Mouse (Mus musculus) heart, postnatal 25 days (tissue): ENCODE results near the gene Il16. TPM values are rescaled to one million over a fixed set of nuclear protein-coding genes. Genes with fewer than 3 reads are reported as not detected.
"Not testable (repeated sequence)": the region's sequence is repeated elsewhere in the genome, so short reads cannot be mapped to it uniquely, and the experiment has no call there.

Source experiments
- DNase-seq: peaks from one replicate; pipeline ENCODE4 v3.0.0; 2022; ENCODE audit warnings: low spot score
- intact Hi-C: fragments of 180-260 bp; cut with DNase I; formaldehyde crosslinking; loops from one replicate; pipeline ENCODE4 v1.15.1; 2025
- total RNA-seq, 2 experiments: library from RNA; stranded (reverse); gene quantifications; 2 replicates each; pipeline ENCODE4 v1.2.3; 2021

Gene Il16
- total RNA-seq, 2 experiments from 2014 or later = 8.2 to 8.4 TPM

DNA sequence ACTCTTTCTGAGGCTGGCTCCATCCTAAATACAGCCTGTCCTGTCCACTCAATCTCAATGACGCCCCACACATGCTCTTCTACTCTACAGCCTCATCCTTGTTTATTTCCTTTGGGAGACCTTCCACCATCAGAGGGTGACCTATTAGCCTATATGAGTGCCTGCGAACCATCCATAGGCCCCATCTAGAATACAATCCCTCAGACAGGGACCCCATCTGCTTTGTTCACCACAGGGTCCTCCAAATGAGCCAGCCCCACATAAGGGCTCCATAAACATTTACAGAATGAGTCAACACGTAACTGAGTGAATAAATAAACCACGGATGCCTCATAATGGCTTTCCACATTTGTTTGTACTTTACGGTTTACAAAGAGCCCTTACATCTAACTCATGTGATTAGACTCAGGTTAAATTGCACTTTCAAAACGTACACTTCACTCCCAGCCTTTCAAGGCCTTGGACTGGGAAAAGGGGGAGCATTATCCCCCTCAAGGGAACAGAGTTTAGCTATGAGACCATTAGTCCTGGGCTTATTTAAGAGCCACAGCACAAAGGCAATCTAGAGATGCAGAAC is 7.5 kb downstream of the Il16 start:
- intact Hi-C loops = no loop called here
- DNase-seq = no peak

DNA sequence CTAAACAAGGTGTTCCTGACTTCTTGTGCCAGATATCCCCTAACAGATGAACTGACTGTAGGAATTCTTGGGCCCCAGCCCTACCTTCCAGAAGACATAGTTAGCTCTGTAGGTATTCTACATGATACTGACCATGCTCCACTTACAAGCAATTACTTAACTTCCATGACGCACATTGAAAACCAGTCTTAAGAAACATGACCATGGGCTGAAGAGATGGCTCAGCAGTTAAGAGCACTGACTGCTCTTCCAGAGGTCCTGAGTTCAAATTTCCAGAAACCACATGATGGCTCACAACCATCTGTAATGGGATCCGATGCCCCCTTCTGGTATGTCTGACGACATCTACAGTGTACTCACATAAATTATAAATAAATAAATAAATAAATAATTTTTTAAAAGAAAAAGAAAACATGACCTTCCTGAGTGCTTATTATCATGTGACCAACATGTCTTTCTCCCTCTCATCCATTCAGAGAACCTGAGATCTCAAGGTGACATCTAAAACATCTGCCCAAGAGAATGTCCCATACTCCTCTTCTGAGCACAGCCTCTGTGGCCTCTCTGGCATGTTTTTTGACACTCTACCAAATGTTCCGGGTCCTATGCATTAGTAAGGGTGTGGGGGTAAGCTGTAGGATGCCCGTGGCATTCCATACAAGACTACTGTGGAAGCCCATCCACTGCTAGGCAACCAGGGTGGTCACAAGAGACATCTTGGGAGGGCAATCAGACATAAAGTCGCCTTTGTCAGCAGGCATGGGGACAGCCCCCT is 9.0 kb downstream of the Il16 start:
- intact Hi-C loops = no loop called here
- DNase-seq = no peak

GRCm38 (mm10) chr7:83735108-83735781 is 10.3 kb downstream of the Il16 start:
- DNase-seq = no peak
- intact Hi-C loops = no loop called here

DNA sequence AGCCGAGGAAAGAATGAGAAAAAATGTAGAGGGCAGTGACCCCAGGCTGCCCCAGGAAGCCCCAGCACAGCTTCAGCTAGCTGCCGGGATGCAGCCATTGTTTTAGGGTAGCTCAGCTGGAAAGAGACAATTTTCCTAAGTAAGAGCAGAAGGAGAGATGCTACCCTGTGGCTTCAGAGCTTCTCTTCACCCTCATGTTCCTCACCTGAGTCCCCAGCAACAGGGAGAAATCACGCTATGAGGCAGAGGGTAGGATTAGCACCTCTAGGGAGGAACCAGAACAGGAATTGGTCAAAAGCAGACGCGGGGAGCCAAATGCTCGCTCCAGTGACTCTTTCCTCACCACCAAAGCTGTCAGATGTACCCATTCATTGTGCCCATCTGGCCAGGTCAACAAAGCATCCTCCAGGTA is 10.8 kb downstream of the Il16 start:
- DNase-seq = no peak
- intact Hi-C loops = no loop called here

DNA sequence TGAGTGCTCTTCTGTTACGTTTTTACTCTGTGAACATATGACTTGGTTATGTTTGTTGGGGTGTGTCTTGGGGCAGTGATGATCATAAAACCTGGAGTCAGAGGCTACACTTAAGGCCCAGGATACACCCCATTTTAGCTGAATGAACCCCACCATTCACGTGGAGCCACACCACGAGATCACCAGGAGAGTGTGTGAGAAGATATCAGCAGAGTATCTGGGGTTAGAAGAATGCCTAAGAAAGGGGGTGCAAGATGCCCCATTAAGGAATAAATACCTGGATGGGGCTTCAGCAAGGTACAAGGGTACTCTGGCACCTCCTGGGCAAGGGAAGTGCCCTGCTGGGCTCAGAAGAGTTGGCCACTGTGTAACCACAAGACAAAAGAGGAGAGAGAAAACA is 11.3 kb downstream of the Il16 start:
- intact Hi-C loops = no loop called here
- no peak for DNase-seq

GRCm38 (mm10) chr7:83732781-83733180 is 12.7 kb downstream of the Il16 start:
- intact Hi-C loops = no loop called here
- DNase-seq = no peak

DNA sequence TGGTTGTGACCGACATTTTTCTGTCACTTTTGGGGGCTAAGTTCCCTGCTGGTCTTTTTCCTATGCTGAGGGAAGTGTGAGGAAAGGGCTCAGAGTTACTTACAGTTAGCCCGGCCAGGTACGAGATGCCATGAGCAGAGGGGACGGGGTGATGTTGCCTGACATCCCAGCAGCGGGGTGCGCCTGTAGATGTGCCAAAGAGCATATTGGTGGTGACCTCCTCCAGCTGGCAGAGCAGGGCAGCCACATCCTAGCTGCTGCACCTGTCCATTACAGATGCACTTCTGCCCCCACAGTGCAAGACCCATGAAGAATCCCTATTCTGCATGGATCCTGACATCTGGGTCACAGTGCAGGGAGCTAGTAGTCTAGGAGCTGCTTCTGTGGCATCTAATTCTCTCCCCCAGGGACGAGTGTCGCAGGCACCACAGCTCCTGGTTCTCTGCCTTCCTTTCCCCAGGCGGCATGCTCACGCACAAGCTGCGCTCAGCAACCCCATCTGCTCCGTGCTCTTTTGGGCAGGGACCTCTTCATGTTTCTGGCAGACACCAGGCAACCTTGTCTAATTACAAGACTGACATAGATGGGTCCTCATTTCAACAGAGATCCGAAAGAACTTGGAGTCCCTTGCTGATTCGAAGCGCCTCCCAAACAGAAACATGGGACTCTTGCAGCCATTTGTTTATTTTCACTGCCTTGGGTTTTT is 13.4 kb downstream of the Il16 start:
- DNase-seq = no peak
- intact Hi-C loops = no loop called here

DNA sequence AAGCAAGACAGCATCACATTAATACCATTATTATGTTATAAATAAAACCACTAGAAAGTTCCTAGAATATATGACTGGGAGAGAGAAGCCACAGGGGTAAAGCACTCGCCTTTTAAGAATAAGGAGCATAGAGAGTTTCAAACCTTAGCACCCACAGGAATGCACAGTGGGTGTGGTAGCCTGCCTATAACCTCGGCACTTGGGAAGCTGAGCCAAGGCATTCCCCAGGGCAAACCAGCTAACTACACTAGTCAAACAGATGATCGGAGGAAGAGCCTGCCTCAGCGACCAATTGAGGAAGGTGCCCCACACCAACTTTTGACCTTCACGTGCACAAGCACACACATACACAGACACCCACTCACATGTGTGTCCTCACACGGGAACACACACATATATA is 14.2 kb downstream of the Il16 start:
- no peak for DNase-seq
- intact Hi-C loops = no loop called here

- intact Hi-C loops = no loop called here
- no peak for DNase-seq
Measured at GRCm38 (mm10) chr7:83726936-83727632, 18.4 kb downstream of the Il16 start.

- intact Hi-C loops = no loop called here
Measured at GRCm38 (mm10) chr7:83725801-83726200, 19.7 kb downstream of the Il16 start.

GRCm38 (mm10) chr7:83724541-83724940 is 21.0 kb downstream of the Il16 start:
- intact Hi-C loops = no loop called here
- DNase-seq = no peak

More at GRCm38 (mm10) chr7:83725801-83726200, 19.7 kb downstream of the Il16 start:
- DNase-seq = no peak

DNA sequence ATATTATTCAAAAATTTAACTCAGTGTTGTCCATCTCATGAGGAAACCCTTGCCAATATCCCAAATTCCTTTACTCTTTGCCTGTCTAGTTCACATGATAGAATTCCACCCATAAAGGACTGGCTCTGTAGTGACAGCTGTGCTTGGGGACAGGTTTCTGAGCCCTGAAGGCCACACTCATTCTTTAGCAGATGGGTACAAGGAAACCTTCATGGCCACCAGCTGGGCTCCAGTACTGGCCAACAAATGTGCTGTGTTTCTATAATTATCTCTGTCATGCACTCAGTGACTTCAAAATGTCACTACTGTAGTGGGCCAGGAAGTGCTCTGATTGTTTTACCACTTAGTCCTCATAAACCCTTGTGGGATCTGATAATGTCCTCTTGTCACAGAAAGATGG is 21.6 kb downstream of the Il16 start:
- intact Hi-C loops = no loop called here

GRCm38 (mm10) chr7:83723221-83723620 is 22.3 kb downstream of the Il16 start:
- DNase-seq = no peak

More for the DNA sequence above, 21.6 kb downstream of the Il16 start:
- DNase-seq = no peak

GRCm38 (mm10) chr7:83722485-83722884 is 23.0 kb downstream of the Il16 start:
- DNase-seq = no peak
- intact Hi-C loops = no loop called here

More at GRCm38 (mm10) chr7:83723221-83723620, 22.3 kb downstream of the Il16 start:
- intact Hi-C loops = no loop called here

DNA sequence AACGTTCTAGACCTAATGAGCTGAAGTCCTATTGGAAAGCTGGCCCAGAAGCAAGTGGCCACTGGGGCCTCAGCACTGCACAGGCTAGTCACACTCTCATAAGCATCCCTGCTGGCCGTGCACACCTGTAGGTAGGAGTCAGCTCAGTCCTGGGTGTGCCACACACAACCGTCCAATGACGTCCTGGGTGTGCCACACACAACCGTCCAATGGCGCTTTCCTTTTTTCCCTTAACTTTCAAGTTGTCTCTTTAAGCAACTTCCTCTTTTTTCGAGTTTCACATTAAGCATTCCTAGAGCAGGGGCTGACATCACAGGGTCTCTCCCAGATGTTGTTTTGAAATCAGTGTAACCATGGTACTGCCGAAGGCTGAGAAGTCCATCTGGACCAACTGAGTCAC is 25.3 kb downstream of the Il16 start:
- DNase-seq = no peak
- intact Hi-C loops = no loop called here

GRCm38 (mm10) chr7:83717021-83717725 is 28.4 kb downstream of the Il16 start:
- DNase-seq = no peak
- intact Hi-C loops = no loop called here

DNA sequence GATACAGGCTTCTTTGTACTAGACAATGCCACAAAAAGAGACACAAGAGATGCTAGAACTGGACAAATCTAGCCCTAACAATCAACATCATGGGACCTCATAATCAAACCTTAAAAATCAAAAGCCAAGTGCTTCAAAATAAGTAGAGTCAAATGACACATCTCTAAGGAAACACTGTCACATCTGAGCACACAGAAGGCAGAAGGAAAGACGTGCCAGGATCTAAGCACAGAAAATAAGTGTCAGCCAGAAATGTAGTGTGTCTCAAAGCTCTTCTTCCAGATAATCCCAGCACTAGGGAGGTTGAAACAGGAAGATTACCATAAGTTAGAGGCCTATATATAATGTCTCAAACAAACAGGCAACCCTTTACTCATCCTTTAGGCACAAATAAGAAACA is 31.9 kb downstream of the Il16 start:
- intact Hi-C loops = no loop called here

GRCm38 (mm10) chr7:83711676-83712259 is 33.8 kb downstream of the Il16 start:
- intact Hi-C loops, DNase-seq: not testable (repeated sequence)

More for the DNA sequence above, 31.9 kb downstream of the Il16 start:
- DNase-seq = no peak
